Mouse (Mus musculus) bone marrow, adult 2 months (tissue): Measurements from ENCODE around the gene Bahd1. TPM values are rescaled to one million over a fixed set of nuclear protein-coding genes. Genes with fewer than 3 reads are reported as not detected.

Experiments
- H3K27ac ChIP-seq: fragments of 200-500 bp; 2 replicates; pipeline ENCODE4 v1.5.1; 2012; ENCODE audit warnings: low read depth, mild to moderate bottlenecking, control low read depth, inconsistent platforms, low read length; ENCODE audit not compliant: control insufficient read depth, poor library complexity, insufficient read depth
- H3K4me1 ChIP-seq: fragments of 200-500 bp; 2 replicates; pipeline ENCODE4 v1.6.1; 2011; ENCODE audit warnings: low read length; ENCODE audit not compliant: control insufficient read depth, insufficient read depth
- H3K4me3 ChIP-seq: fragments of 200-500 bp; replicated peaks from 2 replicates; pipeline ENCODE3; 2011; ENCODE audit warnings: mild to moderate bottlenecking, low read depth, low read length, control low read depth; ENCODE audit not compliant: control insufficient read depth
- CTCF ChIP-seq: fragments of 200-500 bp; IDR thresholded peaks from 2 replicates; pipeline ENCODE4 v1.5.1; 2011; ENCODE audit warnings: low read length, control low read depth; ENCODE audit not compliant: control insufficient read depth, insufficient read depth
- POLR2A ChIP-seq: fragments of 200-500 bp; IDR thresholded peaks from 2 replicates; pipeline ENCODE4 v1.6.1; 2011; ENCODE audit warnings: low read depth, mild to moderate bottlenecking, control low read depth, low read length, borderline replicate concordance; ENCODE audit not compliant: control insufficient read depth
- WGBS: fragments of 180-500 bp; shearing (Covaris S2); methylation state at CpG from one replicate; pipeline ENCODE4 v1.1.7; 2018; 5-methylcytosine and 5-hydroxymethylcytosine counted together
- polyA plus RNA-seq: library from polyadenylated mRNA; stranded (reverse); fragments of >200 nt; gene quantifications from 2 replicates; pipeline ENCODE4 v1.2.4, GENCODE M21; 2011; ENCODE audit warnings: low replicate concordance; ENCODE audit not compliant: missing spikeins, insufficient read depth, insufficient read length

Gene Bahd1
- polyA plus RNA-seq, 1 experiment, result 8.7 TPM

- WGBS, result 78% methylated on average over 11 of the region's 11 CpGs
- Histone ChIP-seq H3K4me1 (peaks cover 3% of the 10 kb centered on the region), H3K4me3 (no peak overlapping the region), H3K27ac (no peak overlapping the region)
- TF ChIP-seq CTCF, result no peak
- TF ChIP-seq POLR2A, result no peak
Measured at GRCm38 (mm10) chr2:118913551-118914276, 13.5 kb downstream of the Bahd1 start.

DNA sequence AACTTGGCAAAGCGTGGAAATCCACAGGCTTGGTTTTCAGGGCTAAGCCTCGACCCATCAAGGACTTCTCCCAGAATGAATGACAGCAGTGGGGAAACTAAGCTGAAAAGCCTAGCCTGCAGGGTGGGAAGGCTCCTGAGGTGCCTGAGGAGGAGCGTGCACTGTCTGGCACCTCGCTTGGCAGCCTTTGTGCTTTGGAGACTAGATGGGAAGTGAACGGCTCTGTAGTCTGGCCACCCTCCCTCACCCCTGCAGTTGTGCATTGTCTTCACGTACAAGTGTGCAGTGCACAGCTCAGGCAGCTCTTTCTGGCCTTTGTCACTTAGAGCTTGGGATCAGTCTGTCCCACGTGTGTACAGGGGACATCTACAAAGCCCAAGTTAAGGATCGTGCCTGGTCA, 14.5 kb downstream of the Bahd1 start:
- peaks cover 3% of the 10 kb centered on the region for H3K4me1 ChIP-seq
- H3K4me3 ChIP-seq, result no peak overlapping the region
- no peak overlapping the region for H3K27ac ChIP-seq
- no peak for TF ChIP-seq POLR2A
- no peak for TF ChIP-seq CTCF
- WGBS, result 76% methylated on average over 8 of the region's 8 CpGs

DNA sequence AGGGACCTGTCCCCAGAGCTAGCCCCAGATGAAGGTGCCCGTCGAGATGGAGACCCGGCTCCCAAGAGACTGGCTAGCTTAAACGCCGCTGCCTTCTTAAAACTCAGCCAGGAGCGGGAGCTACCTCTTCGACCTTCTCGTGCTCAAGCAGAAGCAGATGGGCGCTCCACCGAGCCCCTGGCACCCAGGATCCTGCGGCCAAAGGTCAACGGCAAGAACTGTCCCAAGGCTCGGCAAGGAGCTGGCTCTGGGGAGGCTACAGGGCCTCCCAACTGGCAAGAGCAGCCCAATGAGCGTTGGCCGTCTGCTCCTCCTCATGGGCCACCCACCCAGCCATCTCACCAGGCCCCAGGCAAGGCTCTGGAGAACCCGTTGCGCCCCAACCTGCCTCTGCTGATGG, 16.3 kb downstream of the Bahd1 start:
- no peak overlapping the region for H3K4me3 ChIP-seq
- WGBS, result 93% methylated on average over 17 of the region's 17 CpGs
- H3K4me1 ChIP-seq, result no peaks in the 10 kb centered on the region; the same call in 1 of the 2 replicates
- H3K27ac ChIP-seq, result no peak overlapping the region
- TF ChIP-seq CTCF (no peak), POLR2A (no peak)

GRCm38 (mm10) chr2:118918543-118918942, 18.4 kb downstream of the Bahd1 start:
- WGBS, result 81% methylated on average over 1 of the region's 1 CpGs
- Histone ChIP-seq H3K27ac (no peak overlapping the region), H3K4me1 (no peaks in the 10 kb centered on the region), H3K4me3 (no peak overlapping the region)
- TF ChIP-seq CTCF, result no peak
- TF ChIP-seq POLR2A, result no peak

- 80% methylated on average over 3 of the region's 3 CpGs for WGBS
- Histone ChIP-seq H3K4me3 (no peak overlapping the region), H3K27ac (no peak overlapping the region), H3K4me1 (no peaks in the 10 kb centered on the region)
- no peak for TF ChIP-seq CTCF
- TF ChIP-seq POLR2A, result no peak
Measured at GRCm38 (mm10) chr2:118920428-118920827, 20.3 kb downstream of the Bahd1 start.

GRCm38 (mm10) chr2:118925952-118926351, 25.8 kb downstream of the Bahd1 start:
- peaks cover 2% of the 10 kb centered on the region; the same call in 1 of the 2 replicates for H3K4me1 ChIP-seq
- no peak for TF ChIP-seq CTCF
- no peak for TF ChIP-seq POLR2A
- peak overlapping the region; percentile 1 for H3K4me3 ChIP-seq
- WGBS, result 11% methylated on average over 6 of the region's 6 CpGs
- H3K27ac ChIP-seq, result no peak overlapping the region

DNA sequence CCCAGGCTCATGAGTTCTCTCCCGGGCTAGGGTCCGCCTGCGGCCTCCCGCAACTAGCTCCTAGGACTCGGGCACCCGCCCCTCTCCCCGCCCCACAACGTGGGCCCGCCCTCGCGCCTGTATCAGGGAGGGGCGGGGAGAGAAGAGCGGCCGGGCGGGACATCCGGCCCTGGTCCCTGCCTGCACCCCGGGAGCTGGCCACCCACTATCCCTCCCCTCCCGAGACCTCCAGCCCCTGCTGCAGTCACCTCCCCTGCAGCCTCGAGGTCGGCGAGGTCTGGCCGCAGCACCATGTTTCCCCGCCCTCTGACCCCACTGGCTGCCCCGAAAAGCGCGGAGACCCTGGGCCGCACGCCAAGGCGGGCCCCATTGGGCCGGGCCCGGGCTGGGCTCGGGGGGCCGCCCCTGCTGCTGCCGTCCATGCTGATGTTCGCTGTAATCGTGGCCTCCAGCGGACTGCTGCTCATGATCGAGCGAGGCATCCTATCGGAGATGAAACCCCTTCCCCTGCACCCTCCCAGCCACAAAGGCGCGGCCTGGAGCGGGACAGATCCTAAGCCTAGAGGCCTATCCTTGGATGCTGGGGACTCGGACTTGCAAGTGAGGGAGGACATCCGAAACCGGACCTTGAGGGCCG, 26.3 kb downstream of the Bahd1 start, which contains the start of gene Chst14:
Gene Chst14, plus strand, starts transcription at position 136 of the 637 bp plus-strand sequence.
- Histone ChIP-seq H3K4me3 (peak within 1 kb of the TSS; percentile 94), H3K27ac (no peak within 1 kb of the TSS), H3K4me1 (peaks cover 2% of the 10 kb centered on the region; the same call in 1 of the 2 replicates)
- WGBS, result under 1% methylated on average over 47 of the region's 47 CpGs
- TF ChIP-seq CTCF, result no peak
- TF ChIP-seq POLR2A, result peak; percentile 59; the same call in 1 of the 2 replicates

DNA sequence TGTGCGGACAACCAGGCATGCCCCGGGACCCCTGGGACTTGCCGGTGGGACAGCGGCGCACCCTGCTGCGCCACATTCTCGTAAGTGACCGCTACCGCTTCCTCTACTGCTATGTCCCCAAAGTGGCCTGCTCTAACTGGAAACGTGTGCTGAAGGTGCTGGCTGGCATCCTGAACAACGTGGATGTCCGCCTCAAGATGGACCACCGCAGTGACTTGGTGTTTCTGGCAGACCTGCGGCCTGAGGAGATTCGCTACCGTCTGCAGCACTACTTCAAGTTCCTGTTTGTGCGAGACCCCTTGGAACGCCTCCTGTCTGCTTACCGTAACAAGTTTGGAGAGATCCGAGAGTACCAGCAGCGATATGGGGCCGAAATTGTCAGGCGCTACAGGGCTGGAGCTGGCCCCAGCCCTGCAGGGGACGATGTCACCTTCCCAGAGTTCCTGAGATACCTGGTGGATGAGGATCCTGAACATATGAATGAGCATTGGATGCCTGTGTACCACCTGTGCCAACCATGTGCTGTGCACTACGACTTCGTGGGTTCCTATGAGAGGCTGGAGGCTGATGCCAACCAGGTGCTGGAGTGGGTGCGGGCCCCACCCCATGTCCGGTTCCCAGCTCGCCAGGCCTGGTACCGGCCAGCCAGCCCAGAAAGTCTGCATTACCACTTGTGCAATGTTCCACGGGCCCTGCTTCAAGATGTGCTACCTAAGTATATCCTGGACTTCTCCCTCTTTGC, 27.0 kb downstream of the Bahd1 start:
- H3K4me1 ChIP-seq, result peaks cover 2% of the 10 kb centered on the region; the same call in 1 of the 2 replicates
- H3K27ac ChIP-seq, result no peak overlapping the region
- WGBS, result 19% methylated on average over 31 of the region's 31 CpGs
- H3K4me3 ChIP-seq, result peak overlapping the region; percentile 94
- TF ChIP-seq CTCF, result no peak
- no peak for TF ChIP-seq POLR2A
